In the genomic region with DNA sequence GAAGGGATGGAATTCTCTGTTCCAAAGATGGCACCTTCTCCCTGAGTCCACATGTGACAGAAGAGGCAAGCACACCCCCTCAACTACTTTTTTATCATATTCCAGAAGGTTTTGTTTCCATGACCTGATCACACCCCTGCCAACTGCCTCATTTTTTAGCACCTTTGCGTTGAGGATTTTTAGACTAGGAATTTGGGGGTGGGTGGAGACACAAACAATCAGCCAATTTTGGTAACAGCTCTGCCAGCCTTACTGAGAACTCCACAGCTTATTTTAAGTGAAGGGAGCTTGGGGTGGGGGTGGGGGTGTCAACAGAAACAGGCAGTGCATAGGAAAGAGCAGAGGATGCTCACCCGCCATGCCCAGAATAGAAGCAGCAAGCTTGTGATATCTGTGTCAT, we compare ENCODE assay signal across 21 mouse cellular contexts.
DNase-seq lines count a peak whose midpoint lies in the region; TF ChIP-seq lines count a peak whose summit lies in the region.
"Had no signal": no experiment of that assay in that cellular context is flagged by ENCODE, and none has a peak within 500 bp of the region (broad histone marks: within the 10 kb centered on the region; RNA-seq: fewer than 3 reads in every experiment).

No protein-coding gene starts in this region.

- no peak overlapping the region for H3K4me3 ChIP-seq in gastrocnemius, adult 2 months
- H3K4me3 ChIP-seq: embryonic facial prominence, embryonic 12.5 days; forebrain, embryonic 15.5 days; heart, embryonic 10.5 days; hindbrain, embryonic 13.5 days had no signal

- intact Hi-C loops in left cerebral cortex, postnatal 4 days (cut with DNase I) = no loop called here
- intact Hi-C loops in gastrocnemius, adult 2 months (cut with DNase I) = no loop called here

- no peak for TF ChIP-seq CTCF in gastrocnemius, adult 2 months (IDR thresholded peaks at IDR 0.05)

- no peak overlapping the region for H3K27ac ChIP-seq in gastrocnemius, adult 2 months
- H3K27ac ChIP-seq: embryonic facial prominence, embryonic 12.5 days; forebrain, embryonic 15.5 days; heart, embryonic 10.5 days; hindbrain, postnatal 0 days had no signal

- DNase-seq in left cerebral cortex, adult 9 months (ENCODE audit: low spot score in 2 of 2) = peak; percentile 53 to 65
- DNase-seq in left cerebral cortex, postnatal 4 days = no peak
- DNase-seq in brain, adult 2 months (ENCODE audit: low read depth, low spot score) = peak; percentile 87
- DNase-seq in frontal cortex, postnatal 36 days (ENCODE audit: low spot score in 2 of 2) = peak; percentile 31 to 78
- peak; percentile 24 to 56 for DNase-seq in right cerebral cortex, postnatal 36 days (ENCODE audit: low spot score in 2 of 2)
- DNase-seq in gastrocnemius, adult 2 months = no peak
- no peak for DNase-seq in embryo, embryonic 9.5 days (ENCODE audit: extremely low spot score)
- DNase-seq: adrenal gland, adult 2 months; adrenal gland, postnatal 25 days; cerebellum, adult 11 months; cerebellum, adult 8-10 months; cerebellum, postnatal 14 days; embryo, embryonic 11 days; gastrocnemius, postnatal 10 days; heart, adult 18-20 months; heart, postnatal 10 days had no signal

Comparison
In these comparisons a context has a peak if more than half of its experiments do, and no peak if none do; other contexts are left out.
1. DNase-seq: peak in left cerebral cortex, adult 9 months (2 of 2), brain, adult 2 months (single experiment), frontal cortex, postnatal 36 days (2 of 2) and right cerebral cortex, postnatal 36 days (2 of 2); none in left cerebral cortex, postnatal 4 days (single experiment), gastrocnemius, adult 2 months (single experiment) and embryo, embryonic 9.5 days (single experiment).